Mouse (Mus musculus) thymus, postnatal 4 days (tissue): ENCODE measurements around the gene Gys1.

Source experiments
- DNase-seq: peaks from one replicate; pipeline ENCODE4 v3.0.0; 2021

Gene Gys1

GRCm38 (mm10) chr7:45414740-45415224, 19.9 kb upstream of the Gys1 start:
- DNase-seq = no peak

DNA sequence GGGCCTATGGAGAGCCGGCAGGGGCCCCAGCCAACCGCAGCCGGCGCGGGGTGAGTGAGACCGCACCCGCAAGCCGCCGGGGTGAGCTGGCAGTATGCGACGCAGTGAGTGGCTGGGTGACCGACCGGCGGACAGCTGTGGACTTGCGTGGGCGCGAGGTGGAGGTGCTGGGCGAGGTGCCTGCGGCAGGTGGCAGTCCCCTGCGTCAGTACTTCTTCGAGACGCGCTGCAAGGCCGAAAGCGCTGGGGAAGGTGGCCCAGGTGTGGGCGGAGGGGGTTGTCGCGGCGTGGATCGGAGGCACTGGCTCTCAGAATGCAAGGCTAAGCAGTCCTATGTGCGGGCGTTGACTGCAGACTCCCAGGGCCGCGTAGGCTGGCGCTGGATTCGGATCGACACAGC, 19.0 kb upstream of the Gys1 start:
- DNase-seq = peak; percentile 42

GRCm38 (mm10) chr7:45417962-45418492, 16.6 kb upstream of the Gys1 start:
- no peak for DNase-seq

- DNase-seq = no peak
These were observed 14.6 kb upstream of the Gys1 start for GRCm38 (mm10) chr7:45419859-45420614.

GRCm38 (mm10) chr7:45420615-45420919, 14.1 kb upstream of the Gys1 start, which contains the start of gene Lhb:
Lhb (plus strand) TSS chr7:45420820.
- DNase-seq = no peak

GRCm38 (mm10) chr7:45421194-45421593, 13.4 kb upstream of the Gys1 start:
- DNase-seq = no peak

GRCm38 (mm10) chr7:45426556-45426955, 8.1 kb upstream of the Gys1 start:
- no peak for DNase-seq

DNA sequence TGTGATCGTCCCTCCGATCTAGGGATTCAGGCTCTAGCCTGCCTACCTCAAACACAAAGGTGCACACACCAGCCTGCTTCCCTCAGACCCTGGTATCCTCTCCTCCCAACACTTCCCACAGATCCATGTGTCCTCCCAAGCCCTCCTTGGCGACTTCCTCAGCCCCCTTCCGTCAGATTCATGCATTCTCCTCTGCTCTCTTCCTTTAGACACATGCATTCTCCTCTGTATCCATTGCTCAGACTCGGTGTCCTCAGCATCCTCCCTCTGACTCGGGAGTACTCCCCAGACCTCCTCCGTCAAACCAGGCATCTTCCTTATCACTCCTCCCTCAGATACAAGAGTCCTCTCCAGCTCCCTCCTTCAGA, 825 bp upstream of the Gys1 start:
- no peak for DNase-seq

DNA sequence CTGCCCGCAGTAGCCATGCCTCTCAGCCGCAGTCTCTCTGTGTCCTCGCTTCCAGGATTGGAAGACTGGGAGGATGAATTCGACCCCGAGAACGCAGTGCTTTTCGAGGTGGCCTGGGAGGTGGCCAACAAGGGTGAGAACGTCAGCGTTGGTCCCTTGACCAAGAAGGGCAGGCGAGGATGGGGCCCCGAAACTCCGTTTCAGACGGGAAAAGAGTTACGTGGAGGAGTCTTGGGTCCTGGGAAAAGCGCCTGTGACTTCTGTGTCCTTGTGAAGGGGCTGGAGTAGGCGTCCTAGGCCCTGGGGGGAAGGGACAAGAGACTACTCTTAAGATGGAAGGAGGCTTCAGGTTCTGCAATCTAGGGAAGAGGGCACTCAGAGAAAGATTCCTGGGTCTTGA, 394 bp downstream of the Gys1 start:
- no peak for DNase-seq

GRCm38 (mm10) chr7:45436444-45436843, 1.8 kb downstream of the Gys1 start:
- DNase-seq = no peak

- no peak for DNase-seq
These were observed 2.4 kb downstream of the Gys1 start for GRCm38 (mm10) chr7:45437046-45437445.

- DNase-seq = peak; percentile 55
These were observed 3.1 kb downstream of the Gys1 start, which contains the start of gene Ruvbl2 for GRCm38 (mm10) chr7:45437521-45438276. Ruvbl2 (minus strand) TSS chr7:45438096.

- no peak for DNase-seq
These were observed 9.1 kb downstream of the Gys1 start for GRCm38 (mm10) chr7:45443526-45444420.

DNA sequence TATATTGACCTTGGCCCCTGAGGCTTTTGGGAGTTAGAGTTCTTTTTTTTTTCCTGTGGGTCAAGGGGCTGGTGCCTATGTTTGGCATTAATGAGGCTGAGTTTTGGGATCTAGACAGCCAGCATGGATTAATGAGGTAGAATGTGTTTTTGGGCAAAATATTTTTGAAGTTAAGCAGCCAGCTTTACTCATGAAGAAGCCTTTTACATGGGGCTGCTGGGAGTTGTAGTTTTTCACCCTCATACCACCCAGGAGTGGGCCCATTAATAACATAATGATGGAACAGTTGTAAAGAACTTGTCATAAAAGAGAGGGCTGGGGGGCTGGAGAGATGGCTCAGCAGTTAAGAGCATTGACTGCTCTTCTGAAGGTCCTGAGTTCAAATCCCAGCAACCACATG, 11.9 kb downstream of the Gys1 start:
- no peak for DNase-seq

GRCm38 (mm10) chr7:45447325-45447990, 12.8 kb downstream of the Gys1 start:
- DNase-seq = peak; percentile 40

DNA sequence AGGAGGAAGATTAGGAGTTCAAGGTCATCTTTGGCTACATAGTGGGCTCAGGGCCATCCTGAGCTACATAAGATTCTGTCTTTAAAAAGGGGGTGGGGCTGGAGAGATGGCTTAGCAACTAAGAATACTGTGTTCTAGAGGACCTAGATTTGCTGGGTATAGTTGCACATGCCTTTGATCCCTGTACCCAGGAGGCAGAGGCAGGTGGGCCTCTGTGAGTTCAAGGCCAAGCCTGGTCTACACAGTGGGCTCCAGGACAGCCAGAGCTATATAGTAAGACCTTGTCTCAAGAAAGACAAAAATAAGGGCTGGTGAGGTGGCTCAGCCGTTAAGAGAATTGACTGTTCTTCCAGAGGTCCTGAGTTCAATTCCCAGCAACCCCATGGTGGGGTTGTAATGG, 15.3 kb downstream of the Gys1 start:
- no peak for DNase-seq

DNA sequence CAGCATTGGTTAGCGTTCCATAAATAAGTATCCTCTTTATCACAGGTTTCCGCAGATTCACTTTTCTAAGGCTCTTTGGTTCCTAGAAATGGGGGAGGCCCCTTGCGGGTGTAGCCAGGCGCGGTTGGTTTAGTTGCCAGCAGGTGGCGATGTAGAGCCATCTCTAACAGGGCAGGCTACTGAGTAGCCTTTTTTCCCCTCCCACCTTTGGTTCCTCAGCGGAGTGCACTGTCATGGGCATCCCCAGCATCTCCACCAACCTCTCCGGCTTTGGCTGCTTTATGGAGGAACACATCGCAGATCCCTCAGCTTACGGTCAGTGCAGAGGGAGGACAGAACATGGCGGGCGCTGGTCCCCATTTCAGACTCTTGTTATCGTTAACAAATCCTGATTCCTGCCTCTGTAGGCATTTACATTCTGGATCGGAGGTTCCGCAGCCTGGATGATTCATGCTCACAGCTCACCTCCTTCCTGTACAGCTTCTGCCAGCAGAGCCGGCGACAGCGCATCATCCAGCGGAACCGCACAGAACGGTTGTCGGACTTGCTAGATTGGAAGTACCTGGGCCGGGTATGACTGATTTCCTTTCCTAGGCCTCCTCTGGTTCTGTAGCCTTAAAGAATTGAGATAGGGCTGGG, 16.8 kb downstream of the Gys1 start:
- peak; percentile 93 for DNase-seq

- DNase-seq = no peak
These were observed 20.3 kb downstream of the Gys1 start for GRCm38 (mm10) chr7:45454971-45455370.

GRCm38 (mm10) chr7:45455932-45456696, 21.5 kb downstream of the Gys1 start:
- no peak for DNase-seq

GRCm38 (mm10) chr7:45456721-45457203, 22.1 kb downstream of the Gys1 start:
- DNase-seq = no peak
